Mouse (Mus musculus) 3T3-L1 (cell line): ENCODE results near the gene Tekt1.
A peak's percentile ranks its signal among the peaks of the same experiment; 100 is the strongest.
"Not testable (repeated sequence)": the region's sequence is repeated elsewhere in the genome, so short reads cannot be mapped to it uniquely, and the experiment has no call there.

Experiments
- DNase-seq: peaks from one replicate; pipeline ENCODE4 v3.0.0-alpha.2; 2015; ENCODE audit warnings: low read depth, low spot score

Gene Tekt1

GRCm38 (mm10) chr11:72389407-72390142, 27.3 kb upstream of the Tekt1 start:
- no peak for DNase-seq

DNA sequence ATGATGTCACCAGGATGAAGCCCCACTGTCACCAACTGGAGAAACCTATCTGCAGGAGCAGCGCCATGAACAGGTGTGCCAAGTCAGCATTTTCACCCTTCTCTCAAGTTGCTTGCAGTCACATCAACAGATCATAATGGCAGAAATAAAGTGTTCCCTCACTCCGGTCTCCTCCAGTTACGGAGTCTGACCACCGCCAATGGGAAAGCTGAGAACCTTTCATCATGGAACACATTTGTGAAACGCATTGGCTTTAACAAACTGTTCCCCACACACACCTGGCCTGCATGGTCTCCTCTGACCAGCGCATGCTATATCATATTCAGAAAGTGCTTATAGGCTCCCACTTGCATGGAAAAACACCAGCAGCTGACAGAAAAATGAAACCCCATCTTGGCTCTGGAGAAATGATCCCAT, 25.9 kb upstream of the Tekt1 start:
- no peak for DNase-seq

GRCm38 (mm10) chr11:72379351-72379750, 17.1 kb upstream of the Tekt1 start:
- DNase-seq: no peak

- no peak for DNase-seq
Observed at GRCm38 (mm10) chr11:72378222-72378621, 16.0 kb upstream of the Tekt1 start.

GRCm38 (mm10) chr11:72376562-72376961, 14.3 kb upstream of the Tekt1 start:
- DNase-seq: no peak

DNA sequence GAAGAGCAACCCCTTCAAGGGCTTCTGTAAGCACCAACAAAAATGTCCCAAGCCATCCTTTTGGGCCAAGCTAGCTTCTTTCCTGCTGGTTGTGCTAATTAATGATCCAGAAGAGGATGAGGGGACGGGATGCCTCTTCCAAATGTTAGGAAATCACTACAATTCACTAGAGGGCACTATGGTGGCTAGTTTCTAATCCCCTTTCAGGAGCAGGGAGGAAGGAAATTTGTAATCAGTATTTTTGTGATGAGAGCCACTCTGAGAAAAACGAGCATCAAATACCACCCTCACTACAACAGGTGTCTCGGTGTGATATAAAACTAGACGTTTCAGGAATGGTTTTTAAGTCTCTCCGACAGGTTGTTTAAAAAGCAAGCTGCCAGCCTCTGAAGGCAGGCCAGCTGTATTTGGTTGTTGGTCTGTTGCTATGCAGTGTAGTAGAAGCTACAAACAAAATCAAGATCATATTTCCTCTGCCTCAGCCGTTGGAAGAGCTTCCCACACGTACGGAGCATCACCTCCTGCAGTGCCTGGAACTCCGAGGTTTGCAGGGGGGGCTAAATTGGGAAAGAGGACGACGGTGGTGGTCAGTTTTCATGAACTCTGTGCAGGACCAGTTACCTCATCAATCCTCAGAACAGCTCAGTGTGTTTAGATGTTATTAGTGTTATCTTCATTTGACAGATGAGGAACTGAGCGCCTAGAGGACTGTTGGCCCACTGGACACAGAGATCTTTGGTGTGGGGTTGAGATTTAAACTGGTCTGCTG, 7.8 kb upstream of the Tekt1 start:
- DNase-seq: no peak

DNA sequence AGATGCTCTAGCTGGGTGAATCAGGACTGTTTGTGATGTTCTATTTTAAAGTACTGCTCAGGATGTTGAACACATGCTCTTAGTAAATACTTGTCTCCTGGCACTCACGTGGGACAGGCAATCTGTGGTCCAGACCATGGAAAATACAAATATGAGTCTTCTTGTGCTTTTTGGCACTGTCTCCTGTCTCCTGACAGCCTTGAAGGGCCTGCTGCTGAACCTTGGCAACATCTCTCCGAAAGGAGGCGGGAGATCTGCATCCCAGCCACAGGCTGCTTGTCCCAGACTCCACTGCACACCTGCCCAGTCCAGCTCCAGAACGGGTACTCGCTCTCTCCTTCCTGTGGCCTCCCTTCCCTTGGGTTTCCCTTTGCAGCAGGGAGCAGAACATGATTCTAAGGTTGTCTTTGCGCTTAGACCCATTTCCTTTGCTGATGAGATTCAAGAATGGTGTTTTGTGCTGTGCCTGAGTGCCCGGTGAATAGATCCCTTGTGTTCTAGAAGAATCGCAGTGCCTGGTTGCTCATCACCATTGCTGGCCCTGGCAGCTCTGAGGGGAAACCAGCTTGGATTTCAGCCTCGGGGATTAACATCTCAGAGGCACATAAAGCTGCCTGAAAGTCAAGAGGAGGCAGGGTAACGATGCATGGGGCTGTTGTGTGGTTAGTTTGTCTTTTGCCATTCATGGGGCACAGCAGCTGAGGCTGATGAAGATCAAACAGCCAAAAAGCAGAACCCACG, 5.9 kb upstream of the Tekt1 start:
- peak; percentile 5 for DNase-seq

DNA sequence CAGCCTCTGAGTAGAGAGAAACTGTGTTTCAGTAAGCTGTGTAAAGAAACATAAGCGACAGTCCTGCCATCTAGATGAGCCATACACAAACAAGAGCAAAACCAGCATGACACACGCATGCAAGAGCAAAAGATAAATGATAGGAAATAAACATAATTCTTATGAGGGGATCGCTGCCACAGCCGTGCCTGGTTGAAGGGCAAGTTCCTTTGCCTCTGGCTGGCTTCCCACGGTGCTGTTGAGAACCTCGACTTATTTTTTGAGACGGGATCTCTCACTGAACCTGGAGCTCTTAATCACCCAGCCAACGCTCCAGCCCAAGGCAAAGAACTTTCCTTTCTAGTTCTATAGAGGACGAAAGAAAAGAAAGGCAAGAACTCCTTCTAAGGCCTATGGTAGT, 3.9 kb upstream of the Tekt1 start:
- DNase-seq: no peak

DNA sequence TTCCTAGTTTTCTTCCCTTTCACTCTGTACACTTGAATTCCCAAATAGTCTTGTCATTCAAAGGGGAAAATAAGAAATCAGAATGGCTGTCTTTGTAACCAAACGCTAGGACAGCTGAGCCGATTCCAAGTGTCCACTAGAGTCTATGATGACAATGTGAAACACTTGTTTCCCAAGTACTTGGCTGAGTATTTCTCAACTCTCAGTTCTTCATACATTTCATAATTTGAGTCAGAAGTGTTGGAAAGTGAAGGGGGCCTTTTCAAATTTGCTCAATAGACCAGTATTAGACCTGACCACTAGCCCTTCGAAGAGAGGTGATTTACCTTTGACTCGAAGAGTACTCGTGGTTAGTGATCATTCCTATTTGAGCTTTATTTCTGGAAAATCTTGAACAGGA, 2.3 kb upstream of the Tekt1 start:
- DNase-seq: no peak

DNA sequence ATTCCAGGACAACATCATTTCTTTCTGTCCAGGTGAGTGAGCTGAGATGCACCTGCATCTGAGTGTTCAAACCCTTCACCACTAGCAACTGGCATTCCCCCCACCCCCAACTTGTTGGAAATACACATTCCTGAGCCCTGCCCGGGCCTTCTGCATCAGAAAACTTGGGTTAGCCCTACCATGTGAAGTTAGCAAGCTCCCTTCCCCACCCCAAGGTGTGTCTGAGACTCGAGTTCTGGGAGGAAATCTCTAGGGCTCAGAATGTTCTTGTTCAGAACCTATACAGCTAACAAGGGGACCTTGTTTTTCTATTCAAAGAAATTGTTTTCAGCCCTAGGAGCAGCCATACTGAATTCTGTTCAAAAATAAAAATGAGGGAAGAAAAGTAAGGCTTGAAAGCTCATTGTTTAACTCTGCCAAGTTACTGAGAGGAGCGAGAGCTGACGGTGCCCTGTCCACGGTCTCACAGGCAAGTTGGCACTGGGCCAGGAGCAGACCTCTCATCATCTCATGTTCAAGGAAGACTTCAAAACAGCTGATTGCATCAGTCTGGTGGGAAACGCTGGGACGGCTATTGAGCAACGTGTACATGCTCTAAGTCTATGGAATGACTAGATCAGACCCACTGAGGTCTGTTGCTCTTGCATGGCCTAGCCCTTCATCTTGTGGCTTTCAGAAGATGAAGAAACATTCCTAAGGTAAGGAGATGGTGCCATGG, 1.4 kb upstream of the Tekt1 start:
- no peak for DNase-seq

- DNase-seq: no peak
Observed at GRCm38 (mm10) chr11:72361385-72362346, 576 bp downstream of the Tekt1 start.

GRCm38 (mm10) chr11:72354971-72355728, 7.1 kb downstream of the Tekt1 start:
- DNase-seq: peak; percentile 54

- DNase-seq: no peak
Observed at GRCm38 (mm10) chr11:72353186-72353585, 9.1 kb downstream of the Tekt1 start.

DNA sequence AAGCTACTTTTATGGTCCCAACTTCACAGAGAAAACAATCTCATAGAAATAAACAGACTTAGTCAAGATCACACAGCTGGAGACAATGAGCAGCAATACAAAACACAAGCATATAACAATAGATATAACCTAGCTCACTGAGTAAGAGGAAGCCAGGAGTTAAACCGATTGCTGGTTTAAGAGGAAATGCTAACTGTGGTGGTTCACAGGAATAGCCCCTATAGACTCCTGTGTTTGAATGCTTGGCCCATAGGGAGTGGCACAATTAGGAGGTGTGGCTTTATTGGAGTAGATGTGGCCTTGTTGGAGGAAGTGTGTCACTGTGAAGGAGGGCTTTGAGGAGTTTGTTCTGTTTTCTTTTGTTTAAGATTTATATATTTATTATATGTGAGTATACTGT, 10.0 kb downstream of the Tekt1 start:
- no peak for DNase-seq

DNA sequence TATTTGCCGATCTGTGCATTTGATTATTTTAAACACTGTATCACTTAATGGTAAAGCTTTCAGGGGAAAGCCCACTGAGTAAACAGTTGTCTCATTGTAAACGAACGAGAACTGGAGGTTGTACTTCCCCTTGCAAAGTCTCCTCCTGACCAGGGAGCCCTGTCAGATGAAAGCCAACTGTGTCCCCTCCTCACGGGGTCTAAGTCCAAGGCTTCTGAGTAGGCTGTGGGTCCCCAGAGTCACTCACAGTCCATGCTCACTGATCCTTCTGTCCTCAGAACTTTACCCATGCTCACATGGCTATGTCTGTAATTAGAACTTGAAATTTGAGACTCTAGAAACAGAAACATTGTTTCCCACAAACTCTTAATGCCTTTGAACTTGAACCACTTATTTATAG, 12.6 kb downstream of the Tekt1 start:
- DNase-seq: no peak

GRCm38 (mm10) chr11:72349016-72349415, 13.2 kb downstream of the Tekt1 start:
- DNase-seq: no peak

DNA sequence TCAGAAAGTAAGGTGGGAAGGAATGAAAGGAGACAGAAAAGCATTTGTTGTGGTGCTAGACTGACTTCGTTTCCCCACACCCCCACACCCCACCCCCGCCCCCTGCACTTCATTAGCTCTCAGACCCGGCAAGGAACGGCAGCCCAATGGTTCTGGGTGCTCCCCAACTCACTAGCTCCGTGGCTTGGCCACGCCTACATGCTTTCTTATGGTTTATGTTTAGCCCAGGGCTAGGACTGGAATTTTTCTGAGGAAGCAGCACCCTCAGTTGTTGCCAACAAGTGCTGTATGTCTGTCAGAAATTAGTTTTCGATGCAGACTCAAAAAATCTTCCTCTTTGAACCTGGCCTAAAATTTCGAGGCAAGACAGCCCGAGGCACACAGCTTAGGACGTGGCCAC, 13.7 kb downstream of the Tekt1 start:
- DNase-seq: peak; percentile 26

GRCm38 (mm10) chr11:72344486-72344885, 17.8 kb downstream of the Tekt1 start:
- no peak for DNase-seq

- DNase-seq: peak; percentile 57
Observed at GRCm38 (mm10) chr11:72343904-72344303, 18.3 kb downstream of the Tekt1 start.

DNA sequence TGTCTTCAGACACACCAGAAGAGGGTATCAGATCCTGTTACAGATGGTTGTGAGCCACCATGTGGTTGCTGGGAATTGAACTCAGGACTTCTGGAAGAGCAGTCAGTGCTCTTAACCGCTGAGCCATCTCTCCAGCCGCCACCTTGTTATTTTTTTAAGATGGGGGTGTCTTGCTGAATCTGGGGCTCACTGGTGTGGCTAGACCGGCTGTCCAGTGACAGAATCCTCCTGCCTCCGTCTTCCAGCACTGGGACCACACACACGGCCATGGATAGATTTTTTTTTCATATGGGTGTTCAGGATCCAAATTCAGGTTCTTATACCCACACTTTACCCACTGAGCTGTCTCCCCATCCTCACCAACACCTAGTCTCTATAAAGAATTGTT, 19.0 kb downstream of the Tekt1 start:
- not testable (repeated sequence) for DNase-seq
